Mouse (Mus musculus) T-helper 2 cell (primary cell): ENCODE results near the gene Sh3glb2.

Source experiments
- in situ Hi-C: fragments of 300-600 bp; cut with MboI, MseI; formaldehyde crosslinking; loops from one replicate; pipeline ENCODE4 v1.15.1; 2025; ENCODE audit warnings: high pct_unique_total_duplicates

Sh3glb2 gene

DNA sequence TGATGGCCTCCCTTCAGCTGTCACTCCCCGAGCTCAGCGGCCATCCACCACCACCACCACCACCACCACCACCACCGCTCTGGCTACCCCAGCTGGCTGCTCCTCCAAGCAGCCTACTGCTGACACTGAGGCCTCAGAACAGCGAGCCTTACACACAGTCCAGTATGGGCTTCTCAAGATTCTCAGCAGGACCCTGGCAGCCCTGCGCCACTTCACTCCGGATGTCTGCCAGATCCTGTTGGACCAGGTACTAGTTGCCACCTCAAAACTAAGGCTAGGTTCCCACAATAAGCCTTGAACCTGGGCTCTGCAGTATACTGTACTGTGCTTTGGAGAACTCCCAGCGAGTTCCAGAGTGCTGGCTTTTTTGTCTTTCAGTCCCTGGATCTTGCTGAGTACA lies 16.6 kb downstream of the Sh3glb2 start:
- in situ Hi-C loops: no loop called here

DNA sequence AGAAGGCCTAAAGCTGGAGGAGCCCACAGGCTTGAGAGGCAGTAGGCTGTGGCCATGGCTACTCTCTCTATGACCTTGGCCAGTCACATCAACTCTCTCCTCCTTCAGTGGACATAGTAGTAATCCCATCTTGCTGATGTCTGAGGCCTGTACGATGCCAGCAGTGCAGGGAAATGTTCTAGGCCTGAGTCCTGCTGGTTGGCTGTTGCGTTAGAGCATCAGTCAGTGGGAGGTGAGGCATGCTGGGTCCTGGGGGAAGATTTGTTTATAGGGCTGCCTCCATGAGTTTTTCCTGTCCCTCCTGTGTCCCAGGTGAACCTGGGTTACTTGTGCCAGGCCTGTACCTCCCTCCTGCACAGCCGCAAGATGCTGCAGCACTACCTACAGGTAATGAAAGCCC lies 17.1 kb downstream of the Sh3glb2 start:
- in situ Hi-C loops: no loop called here

DNA sequence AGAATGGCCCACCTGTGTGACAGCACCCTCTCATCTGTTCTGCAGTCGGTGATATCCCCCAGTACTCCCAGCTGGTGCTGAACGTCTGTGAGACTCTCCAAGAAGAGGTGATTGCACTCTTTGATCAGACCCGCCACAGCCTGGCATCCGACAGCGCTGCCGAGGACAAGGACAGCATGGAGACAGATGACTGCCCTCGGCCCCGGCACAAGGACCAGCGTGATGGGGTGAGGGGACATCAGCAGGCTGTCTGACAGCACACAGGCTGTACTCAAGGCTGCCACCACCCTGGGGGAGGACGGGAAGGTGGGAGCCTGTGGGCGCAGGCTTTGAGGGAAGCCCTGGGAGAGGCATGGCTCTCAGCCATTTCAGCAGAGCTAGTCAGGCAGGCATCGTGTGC lies 22.0 kb downstream of the Sh3glb2 start:
- in situ Hi-C loops: no loop called here

DNA sequence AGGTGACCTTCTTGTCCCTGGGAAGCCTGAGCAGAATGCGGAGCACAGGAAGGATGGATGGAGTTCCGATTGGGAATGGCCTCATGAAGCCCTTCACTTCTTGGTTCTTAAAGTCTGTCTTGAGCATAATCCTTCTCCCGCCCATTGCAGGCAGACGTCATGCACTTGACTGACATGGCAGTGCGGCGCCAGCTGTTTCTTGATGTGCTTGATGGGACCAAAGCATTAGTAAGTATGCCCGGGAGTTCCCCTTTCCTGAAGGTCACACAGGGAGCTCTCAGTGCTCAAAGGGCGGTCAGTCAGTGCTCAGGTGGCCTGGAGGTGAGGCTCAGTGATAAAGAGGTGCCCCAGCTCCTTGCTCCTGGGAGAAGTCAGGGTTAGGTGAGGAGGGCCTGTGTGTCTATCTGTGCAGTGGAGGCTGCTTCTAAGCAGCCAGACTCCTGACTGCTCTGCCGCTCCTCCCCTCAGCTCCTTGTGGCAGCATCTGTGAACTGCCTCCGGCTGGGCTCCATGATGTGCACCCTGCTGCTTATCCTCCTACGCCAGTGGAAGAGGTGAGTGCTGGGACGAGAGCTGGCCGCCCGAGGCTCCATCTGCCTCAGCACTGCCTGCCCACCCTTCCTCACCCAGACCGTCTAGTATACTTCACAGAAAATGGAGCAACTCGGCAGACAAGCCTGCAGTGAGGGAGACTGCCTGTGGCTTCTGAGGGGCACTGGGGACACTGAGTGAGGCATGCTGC lies 22.8 kb downstream of the Sh3glb2 start:
- in situ Hi-C loops: no loop called here

DNA sequence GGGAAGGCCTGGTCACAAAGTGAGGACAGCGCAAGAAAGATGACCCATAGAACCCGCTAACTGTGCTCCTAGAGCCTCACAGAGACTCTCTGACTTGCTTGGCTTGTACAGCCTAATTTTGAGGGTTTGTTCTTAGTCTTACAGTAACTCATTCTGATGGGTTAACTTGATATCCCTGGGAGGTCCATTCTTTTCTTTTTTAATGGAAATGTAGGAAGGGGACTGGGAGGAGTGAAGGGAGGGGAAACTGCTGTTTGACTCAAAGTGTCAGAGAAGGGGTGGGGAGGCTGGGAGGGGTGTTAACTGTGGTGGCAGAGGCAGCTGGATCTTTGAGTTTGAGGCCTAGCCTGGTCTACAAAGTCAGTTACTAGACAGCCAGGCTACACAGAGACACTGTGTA lies 23.8 kb downstream of the Sh3glb2 start:
- in situ Hi-C loops: no loop called here

DNA sequence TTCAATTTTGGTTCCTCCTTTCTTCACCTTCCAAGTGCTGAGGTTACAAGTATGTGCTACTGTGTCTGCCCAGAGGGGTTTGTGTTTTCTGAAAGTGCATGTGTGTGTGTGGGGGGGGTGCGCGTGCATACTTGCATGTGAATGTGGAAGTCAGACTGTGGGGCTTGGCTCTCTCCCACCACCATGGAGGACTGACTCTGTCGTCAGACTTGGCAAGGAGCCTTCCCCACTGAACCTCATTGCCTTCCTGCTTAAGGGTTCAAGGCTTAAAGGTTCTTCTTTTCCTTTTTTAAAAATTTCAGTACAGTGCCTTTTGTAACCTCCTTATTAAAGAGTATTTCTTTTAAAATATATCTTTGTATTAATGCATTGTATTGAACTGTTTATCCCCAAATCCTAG lies 30.3 kb downstream of the Sh3glb2 start:
- in situ Hi-C loops: no loop called here

DNA sequence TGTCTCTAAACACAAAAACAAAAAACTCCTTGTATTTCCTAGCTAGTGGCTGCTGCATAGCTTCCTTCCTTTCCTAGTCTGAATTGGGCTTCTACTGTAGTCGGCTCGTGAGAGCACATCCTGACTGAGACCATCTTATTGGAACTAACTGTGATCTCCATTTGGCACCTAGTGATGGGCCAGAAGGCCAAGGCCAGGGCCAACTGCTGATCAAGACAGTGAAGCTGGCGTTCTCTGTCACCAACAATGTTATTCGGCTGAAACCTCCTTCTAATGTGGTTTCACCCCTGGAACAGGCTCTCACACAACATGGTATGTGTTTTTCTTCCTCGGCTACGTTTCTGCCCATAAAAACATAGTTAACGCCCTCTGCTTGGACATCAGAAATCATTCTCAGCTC lies 31.9 kb downstream of the Sh3glb2 start:
- in situ Hi-C loops: no loop called here

DNA sequence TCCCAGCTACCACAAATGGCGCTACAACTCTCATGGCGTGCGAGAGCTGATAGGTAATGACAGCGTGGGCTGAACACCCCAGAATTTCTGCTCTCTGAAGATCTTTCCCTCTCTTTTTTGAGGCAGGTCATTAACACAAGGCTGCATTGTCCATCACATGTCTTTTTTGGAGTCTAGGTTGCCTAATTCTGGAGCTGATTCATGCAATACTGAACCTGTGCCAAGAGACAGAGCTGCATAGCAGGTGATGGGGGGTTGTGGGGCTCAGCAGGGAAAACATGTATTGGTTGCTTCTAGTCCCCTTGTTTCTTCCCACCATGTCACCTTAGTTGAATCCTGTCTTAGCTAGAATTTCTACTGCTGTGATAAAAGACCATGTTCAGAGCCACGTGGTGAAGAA lies 33.8 kb downstream of the Sh3glb2 start:
- in situ Hi-C loops: no loop called here

DNA sequence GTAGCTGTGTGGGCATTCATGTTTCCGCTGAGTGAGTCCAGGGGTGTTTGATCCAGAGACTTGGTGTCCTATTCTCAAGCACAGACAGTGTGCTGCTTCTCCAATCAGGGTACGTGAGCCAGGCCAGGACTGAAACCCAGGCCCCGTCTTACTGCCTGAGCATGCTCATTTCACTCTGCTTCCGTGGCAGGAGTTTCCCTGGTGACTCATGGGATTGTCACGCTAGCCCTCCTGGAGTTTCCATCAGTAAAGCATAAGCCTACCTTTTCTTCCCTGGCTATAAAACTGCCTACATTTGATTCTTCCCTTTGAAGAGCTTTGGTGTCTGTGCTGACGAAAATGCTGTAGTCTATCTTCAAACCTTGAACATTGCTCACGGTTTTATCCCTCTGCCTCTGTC lies 36.0 kb downstream of the Sh3glb2 start:
- in situ Hi-C loops: no loop called here

DNA sequence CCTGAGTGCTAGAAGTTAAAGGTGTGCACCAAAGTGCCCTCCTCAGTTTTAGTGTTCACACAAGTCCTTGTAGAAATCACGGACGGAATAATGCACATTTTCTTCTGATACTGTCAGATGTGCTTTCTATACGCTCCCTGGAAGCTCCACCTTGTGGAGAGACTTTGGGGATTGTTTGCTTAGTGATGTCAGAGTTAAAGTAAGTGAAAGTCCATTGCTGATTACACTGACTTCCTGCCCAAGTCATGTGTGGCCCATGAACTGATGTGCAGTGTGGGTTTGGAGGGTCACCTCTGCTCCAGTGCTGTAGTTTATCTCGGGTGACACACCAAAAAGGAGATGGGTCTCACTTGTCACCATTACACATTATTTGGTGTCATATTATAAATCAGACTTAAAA lies 39.9 kb downstream of the Sh3glb2 start:
- in situ Hi-C loops: loop anchor here (10.0 kb wide), 1 partner anchor 324 kb away; no protein-coding TSS in a partner anchor

DNA sequence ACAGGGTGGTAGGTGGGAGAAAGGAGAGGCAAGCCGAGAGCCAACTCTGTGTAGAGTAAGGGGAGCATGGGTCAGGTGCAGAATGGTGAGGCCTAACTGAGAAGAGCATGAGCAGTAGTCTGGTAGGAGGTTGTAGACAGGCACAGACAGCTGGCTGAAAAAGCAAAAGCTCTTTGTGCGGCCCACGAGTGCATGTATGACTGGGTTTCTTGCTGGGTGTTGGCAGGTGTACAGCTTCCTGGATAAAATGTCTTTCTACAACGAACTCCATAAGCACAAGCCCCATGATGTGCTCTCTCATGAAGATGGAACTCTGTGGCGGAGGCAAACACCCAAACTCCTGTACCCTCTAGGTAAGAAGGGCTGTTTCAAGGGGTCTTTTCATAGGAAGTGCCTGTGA lies 42.2 kb downstream of the Sh3glb2 start:
- in situ Hi-C loops: loop anchor here (10.0 kb wide), 1 partner anchor 322 kb away; no protein-coding TSS in a partner anchor

DNA sequence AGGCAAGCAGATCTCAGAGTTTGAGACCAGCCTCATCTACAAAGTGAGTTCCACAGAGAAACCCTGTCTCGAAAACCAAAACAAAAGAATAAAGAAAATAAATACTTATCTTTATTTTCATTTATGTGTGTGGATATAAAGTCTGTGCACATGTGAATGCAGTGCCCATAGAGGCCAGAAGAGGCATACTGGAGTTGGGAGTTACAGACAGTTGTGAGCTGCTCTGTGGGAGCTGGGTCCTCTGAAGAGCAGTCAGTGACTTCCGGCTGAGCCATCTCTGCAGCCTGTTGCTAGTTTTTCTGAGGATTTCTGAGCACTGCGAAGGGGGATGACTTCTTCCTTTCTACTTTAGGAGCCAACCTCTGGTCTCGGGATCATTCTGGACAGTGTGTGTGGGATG lies 43.0 kb downstream of the Sh3glb2 start:
- in situ Hi-C loops: loop anchor here (10.0 kb wide), 1 partner anchor 321 kb away; no protein-coding TSS in a partner anchor

DNA sequence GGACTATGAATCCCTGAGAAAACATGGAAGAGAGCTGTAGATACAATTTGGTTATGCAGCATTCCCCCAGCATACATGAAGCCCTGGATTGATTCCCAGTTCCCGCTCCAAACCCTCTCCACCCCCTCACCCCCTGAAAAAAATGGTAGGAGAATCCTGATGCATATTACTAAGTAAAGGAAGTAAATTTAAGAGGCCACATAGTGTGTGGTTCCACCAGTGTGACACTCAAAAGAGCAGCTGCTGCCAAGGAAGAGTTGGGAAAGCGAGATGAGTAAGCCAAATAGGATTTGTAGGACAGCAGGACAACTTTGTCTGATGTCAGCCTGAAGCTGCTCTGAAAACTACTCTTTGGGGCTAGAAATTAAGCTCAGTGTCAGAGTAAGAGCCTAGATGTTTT lies 47.7 kb downstream of the Sh3glb2 start:
- in situ Hi-C loops: loop anchor here (10.0 kb wide), 1 partner anchor 317 kb away; no protein-coding TSS in a partner anchor

DNA sequence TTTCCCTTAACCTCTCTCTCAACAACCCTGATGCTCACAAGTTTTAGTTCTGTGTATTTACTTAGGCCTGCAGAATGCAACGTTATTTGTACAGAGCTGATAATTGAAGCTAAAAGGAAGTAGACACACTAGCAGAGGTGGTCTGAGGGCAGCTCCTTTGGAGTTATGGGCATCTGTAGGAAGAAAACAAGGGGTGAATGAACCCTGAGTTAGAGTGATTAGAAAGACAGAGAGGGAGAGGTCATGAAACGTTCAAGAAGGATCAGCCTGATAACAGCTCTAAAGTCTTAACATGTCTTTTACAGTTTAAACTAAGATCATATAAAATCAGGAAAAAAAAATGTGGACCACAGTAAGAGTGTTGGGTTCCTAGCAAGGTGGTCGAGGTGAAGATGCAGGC lies 49.8 kb downstream of the Sh3glb2 start:
- in situ Hi-C loops: loop anchor here (10.0 kb wide), 1 partner anchor 1895 kb away; no protein-coding TSS in a partner anchor

DNA sequence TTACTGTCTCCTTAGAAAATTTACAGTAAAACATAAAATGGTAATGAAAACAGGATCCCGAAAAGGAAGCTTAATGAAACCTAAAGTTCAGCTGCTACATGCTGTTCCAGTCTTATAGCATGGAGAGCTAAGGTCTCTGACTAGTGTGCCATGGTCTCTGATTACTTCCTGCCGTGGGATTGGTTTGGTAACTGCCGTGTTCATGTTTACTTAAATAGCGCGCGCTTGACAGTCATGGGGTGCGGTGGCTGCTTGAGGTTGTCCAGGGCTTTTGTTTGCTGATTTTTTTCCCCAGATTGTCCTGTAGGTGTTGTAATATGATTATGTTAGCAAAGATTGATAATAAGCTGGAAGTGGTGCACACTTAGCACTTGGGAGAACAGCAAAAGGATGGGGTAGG lies 53.0 kb downstream of the Sh3glb2 start:
- in situ Hi-C loops: loop anchor here (10.0 kb wide), 1 partner anchor 1899 kb away; no protein-coding TSS in a partner anchor

DNA sequence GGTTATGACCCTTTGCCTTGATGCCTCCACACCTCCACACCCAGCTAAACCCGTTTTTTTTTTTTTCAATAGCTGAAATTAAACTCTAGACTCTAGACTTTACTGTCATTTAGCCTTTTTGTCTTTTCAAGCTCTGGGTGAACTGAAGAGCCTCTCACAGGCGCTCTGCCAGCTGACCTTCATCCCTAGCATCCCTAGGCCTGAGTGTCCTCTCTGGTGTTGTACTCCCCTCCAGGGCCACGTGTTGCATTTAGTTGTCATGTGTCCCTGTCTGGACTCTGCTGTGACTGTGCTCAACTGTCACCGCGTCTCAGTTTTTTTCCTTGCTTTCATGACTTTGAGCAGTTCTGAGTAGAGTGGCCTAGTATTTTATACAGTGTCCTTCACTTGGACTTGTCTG lies 59.2 kb downstream of the Sh3glb2 start:
- in situ Hi-C loops: loop anchor here (10.0 kb wide), 1 partner anchor 1905 kb away; no protein-coding TSS in a partner anchor

DNA sequence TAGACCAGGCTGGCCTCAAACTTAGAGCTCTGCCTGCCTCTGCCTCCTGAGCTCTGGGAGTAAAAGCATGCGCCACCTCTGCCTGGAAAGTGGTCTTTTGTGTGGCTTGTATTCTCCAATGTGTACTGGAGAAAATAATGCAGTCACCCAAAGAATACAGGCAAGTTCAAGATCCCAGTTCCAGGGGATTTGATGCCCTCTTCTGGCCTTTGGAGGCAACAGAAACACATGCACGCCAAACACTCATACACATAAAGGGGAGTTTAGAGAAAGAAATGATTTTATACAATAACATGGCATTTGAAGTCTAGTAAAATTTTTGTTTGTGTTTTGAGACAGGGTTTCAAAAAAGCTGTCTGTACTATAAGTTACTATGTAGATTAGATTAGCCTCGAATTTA lies 59.6 kb downstream of the Sh3glb2 start:
- in situ Hi-C loops: no loop called here
